Mouse (Mus musculus): ENCODE data around the gene Slc25a41. TPM values are rescaled to one million over a fixed set of nuclear protein-coding genes. Genes with fewer than 3 reads are reported as not detected.

Slc25a41 gene
- 0.22 and 0.38 TPM in 2 replicates for polyA plus RNA-seq (2012; rRNA removed)

GRCm38 (mm10) chr17:57041554-57041953, at the start of gene Slc25a41:
Gene Slc25a41, minus strand, starts transcription at chr17:57041654.
- Histone ChIP-seq H3K4me1 (replicated peaks; ENCODE audit: control insufficient read depth, insufficient read depth, low read length) (no peaks in the 10 kb centered on the region; the same call in 1 of the 2 replicates), H3K27me3 (ENCODE audit: control insufficient read depth, insufficient read depth, low read length) (no peaks in the 10 kb centered on the region), H3K4me3 (ENCODE audit: control insufficient read depth, insufficient read depth, low read length) (no peak within 1 kb of the TSS), H3K27ac (ENCODE audit: control insufficient read depth, insufficient read depth, low read length) (no peak within 1 kb of the TSS), H3K36me3 (ENCODE audit: control insufficient read depth, insufficient read depth, low read length) (no peaks in the 10 kb centered on the region)
- TF ChIP-seq POLR2A (IDR thresholded peaks at IDR 0.05; ENCODE audit: control insufficient read depth, extremely low read depth, insufficient read depth, low read length, poor library complexity) = no peak
- DNase-seq = no peak
- 94% methylated on average over 8 of the region's 8 CpGs for WGBS

GRCm38 (mm10) chr17:57087049-57087832, 45.8 kb upstream of the Slc25a41 start, which contains the start of gene Tubb4a:
Gene Tubb4a, minus strand, starts transcription at chr17:57087782.
- Histone ChIP-seq H3K27ac (ENCODE audit: control insufficient read depth, insufficient read depth, low read length) (no peak within 1 kb of the TSS), H3K4me3 (ENCODE audit: control insufficient read depth, insufficient read depth, low read length) (no peak within 1 kb of the TSS), H3K36me3 (ENCODE audit: control insufficient read depth, insufficient read depth, low read length) (no peaks in the 10 kb centered on the region), H3K4me1 (replicated peaks; ENCODE audit: control insufficient read depth, insufficient read depth, low read length) (0 out of 2 replicates have a peak, but pooled peaks cover 3% of the 10 kb centered on the region), H3K27me3 (ENCODE audit: control insufficient read depth, insufficient read depth, low read length) (no peaks in the 10 kb centered on the region)
- DNase-seq = no peak
- WGBS = 49% methylated on average over 31 of the region's 31 CpGs
- TF ChIP-seq CTCF (IDR thresholded peaks at IDR 0.05; ENCODE audit: borderline replicate concordance, control insufficient read depth, extremely low read depth, insufficient read depth, low read length, poor library complexity) (no peak), POLR2A (IDR thresholded peaks at IDR 0.05; ENCODE audit: control insufficient read depth, extremely low read depth, insufficient read depth, low read length, poor library complexity) (no peak)

- DNase-seq = no peak
- Histone ChIP-seq H3K4me3 (ENCODE audit: control insufficient read depth, insufficient read depth, low read length) (no peak overlapping the region), H3K27me3 (ENCODE audit: control insufficient read depth, insufficient read depth, low read length) (no peaks in the 10 kb centered on the region), H3K27ac (ENCODE audit: control insufficient read depth, insufficient read depth, low read length) (no peak overlapping the region), H3K4me1 (replicated peaks; ENCODE audit: control insufficient read depth, insufficient read depth, low read length) (peaks cover 3% of the 10 kb centered on the region; the same call in 1 of the 2 replicates), H3K36me3 (ENCODE audit: control insufficient read depth, insufficient read depth, low read length) (no peaks in the 10 kb centered on the region)
- 92% methylated on average over 11 of the region's 11 CpGs for WGBS
- TF ChIP-seq CTCF (IDR thresholded peaks at IDR 0.05; ENCODE audit: borderline replicate concordance, control insufficient read depth, extremely low read depth, insufficient read depth, low read length, poor library complexity) = no peak
- TF ChIP-seq POLR2A (IDR thresholded peaks at IDR 0.05; ENCODE audit: control insufficient read depth, extremely low read depth, insufficient read depth, low read length, poor library complexity) = no peak
Measured at GRCm38 (mm10) chr17:57085970-57086757, 44.7 kb upstream of the Slc25a41 start.

- TF ChIP-seq POLR2A (IDR thresholded peaks at IDR 0.05; ENCODE audit: control insufficient read depth, extremely low read depth, insufficient read depth, low read length, poor library complexity) = no peak
- no peak for TF ChIP-seq CTCF (IDR thresholded peaks at IDR 0.05; ENCODE audit: borderline replicate concordance, control insufficient read depth, extremely low read depth, insufficient read depth, low read length, poor library complexity)
- H3K4me1 ChIP-seq (replicated peaks; ENCODE audit: control insufficient read depth, insufficient read depth, low read length) = peaks cover 30% of the 10 kb centered on the region
- H3K27ac ChIP-seq (ENCODE audit: control insufficient read depth, insufficient read depth, low read length) = no peak overlapping the region
- no peaks in the 10 kb centered on the region for H3K27me3 ChIP-seq (ENCODE audit: control insufficient read depth, insufficient read depth, low read length)
- H3K36me3 ChIP-seq (ENCODE audit: control insufficient read depth, insufficient read depth, low read length) = no peaks in the 10 kb centered on the region
- WGBS = 95% methylated on average over 5 of the region's 5 CpGs
- DNase-seq = no peak
- H3K4me3 ChIP-seq (ENCODE audit: control insufficient read depth, insufficient read depth, low read length) = no peak overlapping the region
Measured at GRCm38 (mm10) chr17:57082481-57082880, 41.0 kb upstream of the Slc25a41 start.

- no peak for DNase-seq
- Histone ChIP-seq H3K4me1 (replicated peaks; ENCODE audit: control insufficient read depth, insufficient read depth, low read length) (peaks cover 41% of the 10 kb centered on the region), H3K4me3 (ENCODE audit: control insufficient read depth, insufficient read depth, low read length) (no peak overlapping the region), H3K27ac (ENCODE audit: control insufficient read depth, insufficient read depth, low read length) (no peak overlapping the region), H3K36me3 (ENCODE audit: control insufficient read depth, insufficient read depth, low read length) (no peaks in the 10 kb centered on the region), H3K27me3 (ENCODE audit: control insufficient read depth, insufficient read depth, low read length) (no peaks in the 10 kb centered on the region)
- TF ChIP-seq CTCF (IDR thresholded peaks at IDR 0.05; ENCODE audit: borderline replicate concordance, control insufficient read depth, extremely low read depth, insufficient read depth, low read length, poor library complexity) (no peak), POLR2A (IDR thresholded peaks at IDR 0.05; ENCODE audit: control insufficient read depth, extremely low read depth, insufficient read depth, low read length, poor library complexity) (no peak)
- 96% methylated on average over 31 of the region's 31 CpGs for WGBS
Measured at GRCm38 (mm10) chr17:57081234-57081842, 39.9 kb upstream of the Slc25a41 start.

GRCm38 (mm10) chr17:57079919-57080318, 38.5 kb upstream of the Slc25a41 start:
- Histone ChIP-seq H3K4me3 (ENCODE audit: control insufficient read depth, insufficient read depth, low read length) (no peak overlapping the region), H3K27ac (ENCODE audit: control insufficient read depth, insufficient read depth, low read length) (no peak overlapping the region), H3K36me3 (ENCODE audit: control insufficient read depth, insufficient read depth, low read length) (no peaks in the 10 kb centered on the region), H3K27me3 (ENCODE audit: control insufficient read depth, insufficient read depth, low read length) (no peaks in the 10 kb centered on the region), H3K4me1 (replicated peaks; ENCODE audit: control insufficient read depth, insufficient read depth, low read length) (peaks cover 46% of the 10 kb centered on the region)
- 80% methylated on average over 3 of the region's 3 CpGs for WGBS
- TF ChIP-seq CTCF (IDR thresholded peaks at IDR 0.05; ENCODE audit: borderline replicate concordance, control insufficient read depth, extremely low read depth, insufficient read depth, low read length, poor library complexity) (no peak), POLR2A (IDR thresholded peaks at IDR 0.05; ENCODE audit: control insufficient read depth, extremely low read depth, insufficient read depth, low read length, poor library complexity) (no peak)
- no peak for DNase-seq

All from thymus, adult 2 months (tissue).